8 mouse cellular contexts compared by ENCODE assay signal in the genomic region with DNA sequence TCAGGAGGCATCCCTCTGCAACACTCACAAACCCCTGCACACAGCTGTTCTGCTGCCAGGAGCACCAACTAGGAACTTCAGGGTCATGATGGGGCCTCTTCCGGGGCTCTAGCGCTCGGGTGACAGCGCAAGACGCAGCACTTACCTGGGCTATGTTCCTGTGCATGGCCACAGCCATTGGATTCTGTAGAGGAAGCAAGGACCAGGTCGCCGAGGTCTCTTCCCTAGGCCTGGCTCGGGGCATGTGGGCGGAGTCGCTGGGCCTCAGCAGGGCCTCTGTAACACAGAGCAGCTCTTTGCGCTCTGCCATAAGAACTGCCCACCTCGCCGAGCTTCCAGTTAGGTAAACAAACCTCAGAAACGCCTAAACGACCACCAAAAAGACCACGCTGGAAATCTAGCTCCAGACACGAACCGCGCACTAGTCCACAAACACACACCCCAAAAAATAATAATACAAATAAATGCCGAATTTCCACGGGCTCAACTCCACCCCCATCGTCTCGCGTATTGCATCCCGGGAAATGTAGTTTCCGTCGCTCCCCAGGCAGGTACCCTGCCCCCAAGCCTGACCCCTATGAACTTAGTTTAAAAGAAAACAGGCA. TPM values are rescaled to one million over a fixed set of nuclear protein-coding genes. Genes with fewer than 3 reads are reported as not detected.
DNase-seq lines count a peak whose midpoint lies in the region; ATAC-seq lines count a peak whose summit lies in the region.

A gene (minus strand): TSS at position 507 of the 605 bp plus-strand sequence.

- H3K27me3 ChIP-seq in hindbrain, embryonic 10.5 days (ENCODE audit: insufficient read depth, poor library complexity, severe bottlenecking) = no peaks in the 10 kb centered on the region
- no peaks in the 10 kb centered on the region for H3K27me3 ChIP-seq in lung, embryonic 15.5 days

- H3K4me2 ChIP-seq in lung, embryonic 15.5 days = peak within 1 kb of the TSS; percentile 74

- peak within 1 kb of the TSS; percentile 62 for H3K4me3 ChIP-seq in hindbrain, embryonic 10.5 days
- peak within 1 kb of the TSS; percentile 60 for H3K4me3 ChIP-seq in lung, embryonic 15.5 days

- DNase-seq in Muller cell, postnatal 12 days (ENCODE audit: inconsistent ontology term) = peak; percentile 62
- DNase-seq in cerebellum, adult 8-10 months = peak; percentile 48
- peak; percentile 25 to 67 for DNase-seq in frontal cortex, adult 2 months (ENCODE audit: extremely low spot score in 1 of 2, low spot score in 1 of 2)
- DNase-seq in hindbrain, embryonic 10.5 days (ENCODE audit: low spot score) = peak; percentile 75
- DNase-seq in layer of hippocampus, adult 9-10 months (ENCODE audit: low spot score) = peak; percentile 29
- peak; percentile 29 for DNase-seq in ovary, postnatal 10 days (ENCODE audit: low spot score)
- peak; percentile 45 to 47 for DNase-seq in thymus, postnatal 10 days (ENCODE audit: low spot score in 2 of 2)

- H3K36me3 ChIP-seq in hindbrain, embryonic 10.5 days = peaks cover 10% of the 10 kb centered on the region
- peaks cover 3% of the 10 kb centered on the region; the same call in 1 of the 2 replicates for H3K36me3 ChIP-seq in lung, embryonic 15.5 days

- H3K27ac ChIP-seq in hindbrain, embryonic 10.5 days = peak within 1 kb of the TSS; percentile 87
- H3K27ac ChIP-seq in lung, embryonic 15.5 days = no peak within 1 kb of the TSS

- WGBS in hindbrain, embryonic 10.5 days = under 1% methylated on average over 27 of the region's 27 CpGs
- under 1% methylated on average over 27 of the region's 27 CpGs for WGBS in lung, embryonic 15.5 days

- peak; percentile 95 for ATAC-seq in lung, embryonic 15.5 days (ENCODE audit: borderline replicate concordance, extremely low read depth, low FRiP score, low TSS enrichment)

- H3K4me1 ChIP-seq in hindbrain, embryonic 10.5 days (replicated peaks) = peaks cover 8% of the 10 kb centered on the region
- H3K4me1 ChIP-seq in lung, embryonic 15.5 days = no peaks in the 10 kb centered on the region

- peak within 1 kb of the TSS; percentile 65 for H3K9ac ChIP-seq in lung, embryonic 15.5 days

- peaks cover 5% of the 10 kb centered on the region; the same call in 1 of the 2 replicates for H3K9me3 ChIP-seq in hindbrain, embryonic 10.5 days
- H3K9me3 ChIP-seq in lung, embryonic 15.5 days = no peaks in the 10 kb centered on the region

RNA-seq across cellular contexts. Expression of the gene that starts here (rescaled TPM):
- 2.8 and 3.7 TPM in 2 replicates for polyA plus RNA-seq in frontal cortex, adult 2 months (2012; rRNA removed)
- polyA plus RNA-seq in hindbrain, embryonic 10.5 days (2016; fragmentation: Nextera tagmentation; extraction: Ambion mirVana) = 2.9 and 4.0 TPM in 2 replicates
- polyA plus RNA-seq in lung, embryonic 15.5 days (2015; fragmentation: Nextera tagmentation; extraction: Ambion mirVana) = 3.3 and 3.6 TPM in 2 replicates
